Mouse (Mus musculus) MEL-GATA-1-ER (cell line): Measurements from ENCODE around the gene Trdmt1.

Source experiments
- DNase-seq: peaks from one replicate; pipeline ENCODE4 v3.0.0-alpha.2; 2012; ENCODE audit warnings: low read depth; ENCODE audit errors: extremely low read depth

The Trdmt1 gene

GRCm38 (mm10) chr2:13557145-13558030 is 12.9 kb upstream of the Trdmt1 start:
- DNase-seq, result no peak

GRCm38 (mm10) chr2:13556239-13556638 is 11.8 kb upstream of the Trdmt1 start:
- DNase-seq, result no peak

GRCm38 (mm10) chr2:13553966-13554365 is 9.5 kb upstream of the Trdmt1 start:
- DNase-seq, result no peak

GRCm38 (mm10) chr2:13548749-13549148 is 4.3 kb upstream of the Trdmt1 start:
- no peak for DNase-seq

- DNase-seq, result no peak
Measured at GRCm38 (mm10) chr2:13543519-13544124, 846 bp downstream of the Trdmt1 start.

- no peak for DNase-seq
Measured at GRCm38 (mm10) chr2:13539860-13540259, 4.6 kb downstream of the Trdmt1 start.

- DNase-seq, result peak; percentile 46
Measured at GRCm38 (mm10) chr2:13538704-13539377, 5.6 kb downstream of the Trdmt1 start.

- peak; percentile 53 for DNase-seq
Measured at GRCm38 (mm10) chr2:13538258-13538657, 6.2 kb downstream of the Trdmt1 start.

- DNase-seq, result peak; percentile 31
Measured at GRCm38 (mm10) chr2:13537733-13538132, 6.7 kb downstream of the Trdmt1 start.

- no peak for DNase-seq
Measured at GRCm38 (mm10) chr2:13536747-13537146, 7.7 kb downstream of the Trdmt1 start.

- DNase-seq, result no peak
Measured at GRCm38 (mm10) chr2:13530639-13531038, 13.8 kb downstream of the Trdmt1 start.

GRCm38 (mm10) chr2:13529253-13529933 is 15.1 kb downstream of the Trdmt1 start:
- DNase-seq, result no peak

- DNase-seq, result no peak
Measured at GRCm38 (mm10) chr2:13527531-13527930, 16.9 kb downstream of the Trdmt1 start.

GRCm38 (mm10) chr2:13527125-13527524 is 17.3 kb downstream of the Trdmt1 start:
- no peak for DNase-seq

- DNase-seq, result no peak
Measured at GRCm38 (mm10) chr2:13526205-13526604, 18.3 kb downstream of the Trdmt1 start.

GRCm38 (mm10) chr2:13523540-13524456 is 20.7 kb downstream of the Trdmt1 start:
- peak; percentile 82 for DNase-seq

GRCm38 (mm10) chr2:13522106-13522505 is 22.4 kb downstream of the Trdmt1 start:
- DNase-seq, result no peak

- no peak for DNase-seq
Measured at GRCm38 (mm10) chr2:13514949-13515348, 29.5 kb downstream of the Trdmt1 start.

- DNase-seq, result no peak
Measured at GRCm38 (mm10) chr2:13502717-13503116, 41.8 kb downstream of the Trdmt1 start.

GRCm38 (mm10) chr2:13501553-13501952 is 42.9 kb downstream of the Trdmt1 start:
- DNase-seq, result no peak
